Mouse (Mus musculus): ENCODE measurements around the gene Ttll13. TPM values are rescaled to one million over a fixed set of nuclear protein-coding genes. Genes with fewer than 3 reads are reported as not detected.
A peak's percentile ranks its signal among the peaks of the same experiment; 100 is the strongest.

Gene Ttll13
- polyA plus RNA-seq, 1 experiment from 2014 or later: 1.6 TPM

DNA sequence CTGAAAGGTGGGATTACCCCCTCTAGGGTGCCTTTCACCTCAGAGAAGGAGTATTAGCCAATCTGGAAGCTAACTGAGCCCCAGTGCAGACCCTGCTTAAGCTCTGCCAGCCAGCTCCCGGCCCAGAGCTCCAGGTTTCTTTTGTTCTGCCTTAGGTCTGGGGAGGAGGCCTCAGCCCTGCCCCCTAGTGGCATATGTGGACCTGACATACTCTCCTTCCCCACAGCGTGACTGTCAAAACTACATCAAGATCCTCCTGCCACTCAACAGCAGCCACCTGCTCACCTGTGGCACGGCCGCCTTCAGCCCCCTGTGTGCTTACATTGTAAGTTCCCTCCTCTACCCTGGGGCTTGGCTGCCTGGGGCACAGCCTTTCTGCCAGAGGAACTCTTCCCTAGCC, 30.8 kb upstream of the Ttll13 start:
- WGBS: 32% methylated on average over 4 of the region's 4 CpGs
- peaks cover 68% of the 10 kb centered on the region for H3K36me3 ChIP-seq
- ATAC-seq (ENCODE audit: low read depth): peak; percentile 71

GRCm38 (mm10) chr7:80216566-80216965, 29.6 kb upstream of the Ttll13 start:
- H3K4me3 ChIP-seq: no peak overlapping the region
- 58% methylated on average over 8 of the region's 8 CpGs for WGBS
- 0 out of 2 replicates have a peak, but pooled peaks have one; percentile 19 for ATAC-seq (ENCODE audit: low read depth)
- H3K4me1 ChIP-seq (replicated peaks): peaks cover 12% of the 10 kb centered on the region
- H3K36me3 ChIP-seq: peaks cover 80% of the 10 kb centered on the region
- no peaks in the 10 kb centered on the region for H3K9me3 ChIP-seq
- no peak overlapping the region for H3K4me2 ChIP-seq
- H3K27me3 ChIP-seq: no peaks in the 10 kb centered on the region
- peak overlapping the region; percentile 26; the same call in 1 of the 2 replicates for H3K9ac ChIP-seq
- no peak overlapping the region for H3K27ac ChIP-seq (replicated peaks)

More for the DNA sequence above, 30.8 kb upstream of the Ttll13 start:
- H3K4me2 ChIP-seq: no peak overlapping the region
- H3K9ac ChIP-seq: peak overlapping the region; percentile 53; the same call in 1 of the 2 replicates
- H3K27me3 ChIP-seq: no peaks in the 10 kb centered on the region
- no peak overlapping the region for H3K4me3 ChIP-seq
- peak overlapping the region; percentile 81 for H3K27ac ChIP-seq (replicated peaks)
- no peaks in the 10 kb centered on the region for H3K9me3 ChIP-seq
- H3K4me1 ChIP-seq (replicated peaks): peaks cover 18% of the 10 kb centered on the region

DNA sequence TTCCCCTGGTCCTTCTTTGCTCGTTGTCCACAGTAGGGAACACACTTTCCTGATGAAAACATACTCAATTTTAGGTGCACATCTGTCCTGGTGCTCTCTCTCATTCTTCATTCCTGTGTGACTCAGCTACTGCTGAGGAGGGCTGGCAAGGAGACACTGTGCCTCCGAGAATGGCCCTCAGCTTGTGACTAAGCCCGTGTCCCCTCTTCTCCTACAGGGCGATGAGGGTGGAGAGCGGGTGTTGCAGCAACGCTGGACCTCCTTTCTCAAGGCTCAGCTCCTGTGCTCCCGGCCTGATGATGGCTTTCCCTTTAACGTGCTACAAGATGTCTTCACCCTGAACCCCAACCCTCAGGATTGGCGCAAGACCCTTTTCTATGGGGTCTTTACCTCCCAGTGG, 27.5 kb upstream of the Ttll13 start:
- H3K27ac ChIP-seq (replicated peaks): no peak overlapping the region
- WGBS: 94% methylated on average over 9 of the region's 9 CpGs
- no peak overlapping the region for H3K4me2 ChIP-seq
- peaks cover 86% of the 10 kb centered on the region for H3K36me3 ChIP-seq
- H3K9ac ChIP-seq: no peak overlapping the region
- H3K9me3 ChIP-seq: no peaks in the 10 kb centered on the region
- H3K4me3 ChIP-seq: no peak overlapping the region
- H3K4me1 ChIP-seq (replicated peaks): peaks cover 12% of the 10 kb centered on the region
- no peak for ATAC-seq (ENCODE audit: low read depth)
- H3K27me3 ChIP-seq: no peaks in the 10 kb centered on the region

DNA sequence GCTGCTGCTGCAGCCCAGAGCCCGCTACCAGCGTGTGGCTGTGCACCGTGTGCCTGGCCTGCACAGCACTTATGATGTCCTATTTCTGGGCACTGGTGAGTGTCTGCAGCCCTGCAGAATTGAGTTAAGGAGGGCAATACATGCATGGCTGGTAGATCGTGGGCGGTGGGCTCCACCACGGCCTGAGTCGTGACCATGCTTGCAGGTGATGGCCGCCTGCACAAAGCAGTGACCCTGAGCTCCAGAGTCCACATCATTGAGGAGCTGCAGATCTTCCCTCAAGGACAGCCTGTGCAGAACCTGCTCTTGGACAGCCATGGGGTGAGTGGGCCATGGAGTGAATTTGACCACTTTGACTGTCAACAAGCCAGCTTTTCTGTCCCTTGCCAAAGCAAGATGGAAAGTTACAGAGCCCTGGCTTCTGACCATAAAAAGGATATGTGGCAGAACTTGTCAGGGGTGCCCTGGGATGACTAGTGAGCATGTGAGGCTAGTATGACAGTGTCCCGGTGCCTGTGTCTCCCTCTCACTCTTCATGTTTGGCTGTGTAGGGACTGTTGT, 25.9 kb upstream of the Ttll13 start:
- no peak overlapping the region for H3K4me2 ChIP-seq
- no peak overlapping the region for H3K9ac ChIP-seq
- ATAC-seq (ENCODE audit: low read depth): no peak
- no peaks in the 10 kb centered on the region for H3K9me3 ChIP-seq
- no peak overlapping the region for H3K27ac ChIP-seq (replicated peaks)
- no peak overlapping the region for H3K4me3 ChIP-seq
- peaks cover 4% of the 10 kb centered on the region for H3K4me1 ChIP-seq (replicated peaks)
- no peaks in the 10 kb centered on the region for H3K27me3 ChIP-seq
- peaks cover 96% of the 10 kb centered on the region for H3K36me3 ChIP-seq
- WGBS: 92% methylated on average over 9 of the region's 9 CpGs

GRCm38 (mm10) chr7:80221179-80221750, 24.9 kb upstream of the Ttll13 start:
- H3K4me3 ChIP-seq: no peak overlapping the region
- no peak for ATAC-seq (ENCODE audit: low read depth)
- H3K27ac ChIP-seq (replicated peaks): no peak overlapping the region
- H3K4me2 ChIP-seq: no peak overlapping the region
- H3K36me3 ChIP-seq: peaks cover 95% of the 10 kb centered on the region
- H3K9ac ChIP-seq: no peak overlapping the region
- no peaks in the 10 kb centered on the region for H3K4me1 ChIP-seq (replicated peaks)
- H3K9me3 ChIP-seq: no peaks in the 10 kb centered on the region
- H3K27me3 ChIP-seq: no peaks in the 10 kb centered on the region
- WGBS: 80% methylated on average over 4 of the region's 4 CpGs

- H3K27me3 ChIP-seq: no peaks in the 10 kb centered on the region; the same call in 1 of the 2 replicates
- WGBS: 98% methylated on average over 4 of the region's 4 CpGs
- peaks cover 59% of the 10 kb centered on the region for H3K36me3 ChIP-seq
- H3K4me2 ChIP-seq: no peak overlapping the region
- peaks cover 10% of the 10 kb centered on the region for H3K4me1 ChIP-seq (replicated peaks)
- H3K27ac ChIP-seq (replicated peaks): no peak overlapping the region
- ATAC-seq (ENCODE audit: low read depth): no peak
- H3K9me3 ChIP-seq: no peaks in the 10 kb centered on the region
- H3K9ac ChIP-seq: no peak overlapping the region
- no peak overlapping the region for H3K4me3 ChIP-seq
Observed at GRCm38 (mm10) chr7:80227065-80227464, 19.1 kb upstream of the Ttll13 start.

GRCm38 (mm10) chr7:80230196-80230595, 16.0 kb upstream of the Ttll13 start:
- ATAC-seq (ENCODE audit: low read depth): no peak
- Histone ChIP-seq H3K9me3 (no peaks in the 10 kb centered on the region), H3K4me3 (no peak overlapping the region), H3K36me3 (peaks cover 31% of the 10 kb centered on the region), H3K27ac (replicated peaks) (no peak overlapping the region), H3K27me3 (no peaks in the 10 kb centered on the region; the same call in 1 of the 2 replicates), H3K4me2 (no peak overlapping the region), H3K9ac (no peak overlapping the region), H3K4me1 (replicated peaks) (peaks cover 33% of the 10 kb centered on the region)
- 16% methylated on average over 6 of the region's 6 CpGs for WGBS

- Histone ChIP-seq H3K36me3 (peaks cover 14% of the 10 kb centered on the region), H3K4me2 (peak overlapping the region; percentile 91), H3K27me3 (no peaks in the 10 kb centered on the region; the same call in 1 of the 2 replicates), H3K4me3 (peak overlapping the region; percentile 70), H3K9me3 (no peaks in the 10 kb centered on the region), H3K4me1 (replicated peaks) (peaks cover 37% of the 10 kb centered on the region), H3K9ac (peak overlapping the region; percentile 68), H3K27ac (replicated peaks) (no peak overlapping the region)
- WGBS: under 1% methylated on average over 29 of the region's 29 CpGs
- ATAC-seq (ENCODE audit: low read depth): peak; percentile 54
Observed at GRCm38 (mm10) chr7:80231971-80232488, 14.1 kb upstream of the Ttll13 start.

DNA sequence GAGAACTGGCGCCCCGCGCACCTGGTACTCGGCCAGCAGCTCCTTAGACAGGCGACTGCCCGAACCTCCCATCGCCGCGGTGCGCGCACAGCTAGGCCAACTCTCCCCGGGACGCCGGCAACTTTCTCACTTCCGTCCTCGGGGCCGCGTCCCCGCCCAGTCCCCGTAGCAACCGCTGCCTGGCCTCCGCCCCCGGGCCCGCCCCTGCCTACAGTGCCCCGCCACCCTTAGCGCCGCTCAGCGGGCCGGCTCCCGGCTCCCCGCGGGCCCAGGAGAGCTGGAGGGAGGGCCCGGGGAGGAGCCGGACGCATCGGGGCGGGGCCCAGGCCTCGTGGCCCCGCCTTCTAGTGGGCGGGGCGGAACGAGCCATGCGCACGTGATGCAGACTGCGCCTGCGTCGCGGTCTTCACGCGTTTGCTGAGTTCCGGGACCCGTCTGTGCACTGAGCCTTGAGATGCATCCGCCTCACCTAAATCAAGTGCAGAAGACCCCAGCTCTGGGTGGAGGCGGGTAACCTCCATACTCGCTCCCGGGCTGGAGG, 13.6 kb upstream of the Ttll13 start, which contains the start of the genes Cib1 and Gdpgp1:
Gene Cib1 (minus strand): TSS at position 325 of the 541 bp plus-strand sequence.
Gene Gdpgp1 (plus strand): TSS at position 377 of the 541 bp plus-strand sequence.
- under 1% methylated on average over 47 of the region's 56 CpGs for WGBS
- peaks cover 37% of the 10 kb centered on the region for H3K4me1 ChIP-seq (replicated peaks)
- ATAC-seq (ENCODE audit: low read depth): peak; percentile 95
- H3K9me3 ChIP-seq: no peaks in the 10 kb centered on the region
- H3K4me2 ChIP-seq: peak within 1 kb of the TSS; percentile 91
- peak within 1 kb of the TSS; percentile 79 for H3K27ac ChIP-seq (replicated peaks)
- peak within 1 kb of the TSS; percentile 77 for H3K9ac ChIP-seq
- H3K36me3 ChIP-seq: peaks cover 9% of the 10 kb centered on the region
- H3K4me3 ChIP-seq: peak within 1 kb of the TSS; percentile 70
- no peaks in the 10 kb centered on the region; the same call in 1 of the 2 replicates for H3K27me3 ChIP-seq

DNA sequence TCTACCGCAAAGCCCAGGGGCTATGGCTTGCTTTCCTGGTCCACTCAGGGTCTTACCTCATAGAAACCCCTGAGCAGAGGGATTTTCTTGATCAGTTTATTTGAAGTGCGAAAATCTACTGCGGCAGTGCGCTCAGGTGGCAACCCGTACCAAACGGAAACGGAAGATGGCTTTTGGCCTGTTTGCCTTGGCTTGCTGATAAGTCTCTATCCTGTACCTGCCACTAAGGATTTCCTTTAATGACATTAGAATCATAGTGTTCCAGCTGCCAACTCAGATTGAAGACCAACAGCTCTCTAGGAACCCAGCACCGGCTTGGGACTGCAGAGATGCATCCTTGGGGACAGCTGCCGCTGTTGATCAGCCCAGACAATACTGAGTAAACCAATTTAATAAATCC, 12.4 kb upstream of the Ttll13 start:
- Histone ChIP-seq H3K4me3 (peak overlapping the region; percentile 70), H3K36me3 (peaks cover 8% of the 10 kb centered on the region), H3K9ac (peak overlapping the region; percentile 60), H3K4me2 (peak overlapping the region; percentile 91), H3K9me3 (no peaks in the 10 kb centered on the region), H3K27me3 (no peaks in the 10 kb centered on the region; the same call in 1 of the 2 replicates), H3K27ac (replicated peaks) (no peak overlapping the region), H3K4me1 (replicated peaks) (peaks cover 37% of the 10 kb centered on the region)
- ATAC-seq (ENCODE audit: low read depth): no peak
- 76% methylated on average over 9 of the region's 9 CpGs for WGBS

- H3K9ac ChIP-seq: no peak overlapping the region
- peaks cover 19% of the 10 kb centered on the region for H3K4me1 ChIP-seq (replicated peaks)
- H3K9me3 ChIP-seq: no peaks in the 10 kb centered on the region
- H3K4me3 ChIP-seq: no peak overlapping the region
- WGBS: 89% methylated on average over 10 of the region's 10 CpGs
- peaks cover 34% of the 10 kb centered on the region for H3K36me3 ChIP-seq
- H3K27ac ChIP-seq (replicated peaks): no peak overlapping the region
- H3K4me2 ChIP-seq: no peak overlapping the region
- no peak for ATAC-seq (ENCODE audit: low read depth)
- no peaks in the 10 kb centered on the region for H3K27me3 ChIP-seq
Observed at GRCm38 (mm10) chr7:80238542-80238941, 7.6 kb upstream of the Ttll13 start.

DNA sequence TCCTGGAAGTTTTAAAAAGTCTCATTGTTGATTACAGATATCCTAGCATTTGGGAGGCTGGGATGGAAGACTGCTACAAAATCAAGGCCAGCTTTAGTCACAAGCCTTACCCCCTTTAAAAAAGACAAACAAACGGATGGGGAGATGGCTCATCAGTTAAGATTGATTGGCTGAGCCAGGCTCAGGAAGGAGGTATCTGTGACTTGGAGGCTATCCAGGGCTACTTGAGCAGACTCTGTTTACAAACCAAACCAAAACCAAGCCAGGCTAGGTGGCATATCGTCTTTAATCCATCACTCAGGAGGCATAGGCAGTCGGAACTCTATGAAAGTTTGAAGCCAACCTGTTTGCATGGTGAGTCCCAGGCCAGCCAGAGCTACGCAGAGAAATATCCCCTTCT, 4.5 kb upstream of the Ttll13 start:
- peaks cover 34% of the 10 kb centered on the region for H3K36me3 ChIP-seq
- H3K4me1 ChIP-seq (replicated peaks): no peaks in the 10 kb centered on the region
- no peak overlapping the region for H3K4me2 ChIP-seq
- H3K9ac ChIP-seq: no peak overlapping the region
- 91% methylated on average over 4 of the region's 4 CpGs for whole genome bisulfite sequencing
- no peaks in the 10 kb centered on the region for H3K9me3 ChIP-seq
- H3K27ac ChIP-seq (replicated peaks): no peak overlapping the region
- H3K4me3 ChIP-seq: no peak overlapping the region
- H3K27me3 ChIP-seq: no peaks in the 10 kb centered on the region
- ATAC-seq (ENCODE audit: low read depth): no peak
